Mouse (Mus musculus): ENCODE results near the gene Vmn1r172. TPM values are rescaled to one million over a fixed set of nuclear protein-coding genes. Genes with fewer than 3 reads are reported as not detected.
"Not testable (repeated sequence)": the region's sequence is repeated elsewhere in the genome, so short reads cannot be mapped to it uniquely, and the experiment has no call there.

The Vmn1r172 gene
- not detected for total RNA-seq (2021)
- long read RNA-seq, experiment 1 = 0 reads
- long read RNA-seq, experiment 2 = 0 reads

- DNase-seq (ENCODE audit: low spot score in 2 of 2) = no peak
Measured at GRCm38 (mm10) chr7:23658016-23658415, at the start of gene Vmn1r172. Gene Vmn1r172, plus strand, starts transcription at chr7:23658316.

- no peak for DNase-seq (ENCODE audit: low spot score in 2 of 2)
Measured at GRCm38 (mm10) chr7:23630422-23630821, 27.7 kb upstream of the Vmn1r172 start, which contains the start of gene Vmn1r171. Gene Vmn1r171, plus strand, starts transcription at chr7:23630722.

GRCm38 (mm10) chr7:23700403-23700802 lies 42.3 kb downstream of the Vmn1r172 start, which contains the start of gene Vmn1r173:
Gene Vmn1r173, plus strand, starts transcription at chr7:23700703.
- not testable (repeated sequence) for DNase-seq (ENCODE audit: low spot score in 2 of 2)

Other genes with a start within 250 kb of the Vmn1r172 start
- gene Vmn1r167, start 151.1 kb upstream of the Vmn1r172 start, total RNA-seq (2021) = not detected
- gene Vmn1r168, start 118.6 kb upstream of the Vmn1r172 start, total RNA-seq (2021) = not detected
- not detected for gene Vmn1r169, start 82.8 kb upstream of the Vmn1r172 start, total RNA-seq (2021)
- gene Vmn1r170, start 52.1 kb upstream of the Vmn1r172 start, total RNA-seq (2021) = not detected
- not detected for gene Vmn1r171, start 27.6 kb upstream of the Vmn1r172 start, total RNA-seq (2021)
- not detected for gene Vmn1r173, start 42.4 kb downstream of the Vmn1r172 start, total RNA-seq (2021)
- not detected for gene Vmn1r174, start 94.0 kb downstream of the Vmn1r172 start, total RNA-seq (2021)
- not detected for gene Vmn1r175, start 152.3 kb downstream of the Vmn1r172 start, total RNA-seq (2021)
- not detected for gene Vmn1r176, start 179.1 kb downstream of the Vmn1r172 start, total RNA-seq (2021)
- gene Vmn1r177, start 208.1 kb downstream of the Vmn1r172 start, total RNA-seq (2021) = not detected
- gene Vmn1r178, start 233.7 kb downstream of the Vmn1r172 start, total RNA-seq (2021) = not detected